Mouse (Mus musculus) inflammation-experienced regulatory T-cells, adult 16 weeks (primary cell): Measurements from ENCODE around the gene Endou. TPM values are rescaled to one million over a fixed set of nuclear protein-coding genes. Genes with fewer than 3 reads are reported as not detected.

ENCODE experiments used
- polyA plus RNA-seq: library from polyadenylated mRNA; unstranded; fragments of 100-300 nt; shearing (Covaris generic); gene quantifications from one replicate; pipeline ENCODE4 v1.2.1, GENCODE M21; 2017

Endou gene
- polyA plus RNA-seq, result 0.39 TPM

GRCm38 (mm10) chr15:97731111-97731510 lies at the start of gene Endou:
Gene Endou (minus strand): TSS chr15:97731339.

GRCm38 (mm10) chr15:97778311-97779098 lies 47.4 kb upstream of the Endou start, which contains the start of gene Slc48a1:
Gene Slc48a1 (plus strand): TSS chr15:97778520.

GRCm38 (mm10) chr15:97767280-97768186 lies 36.4 kb upstream of the Endou start, which contains the start of gene Rapgef3:
Gene Rapgef3 (minus strand): TSS chr15:97767972.

GRCm38 (mm10) chr15:97705211-97706050 lies 25.7 kb downstream of the Endou start, which contains the start of gene Rpap3:
Gene Rpap3 (minus strand): TSS chr15:97705825.

Other genes starting within 250 kb of the Endou start
- 31.1 TPM for gene Rpap3, start 25.5 kb downstream of the Endou start, polyA plus RNA-seq
- 1.9 TPM for gene Rapgef3, start 36.6 kb upstream of the Endou start, polyA plus RNA-seq
- 50.8 TPM for gene Slc48a1, start 47.2 kb upstream of the Endou start, polyA plus RNA-seq
- 71.7 TPM for gene Hdac7, start 113.2 kb upstream of the Endou start, polyA plus RNA-seq
- gene Vdr, start 179.3 kb upstream of the Endou start, polyA plus RNA-seq, result 1.5 TPM
- 26.6 TPM for gene Tmem106c, start 232.9 kb upstream of the Endou start, polyA plus RNA-seq